Mouse (Mus musculus): ENCODE data around the gene Nrde2. TPM values are rescaled to one million over a fixed set of nuclear protein-coding genes. Genes with fewer than 3 reads are reported as not detected.

Gene Nrde2
- polyA plus RNA-seq, 1 experiment from 2014 or later, result 16.8 TPM

DNA sequence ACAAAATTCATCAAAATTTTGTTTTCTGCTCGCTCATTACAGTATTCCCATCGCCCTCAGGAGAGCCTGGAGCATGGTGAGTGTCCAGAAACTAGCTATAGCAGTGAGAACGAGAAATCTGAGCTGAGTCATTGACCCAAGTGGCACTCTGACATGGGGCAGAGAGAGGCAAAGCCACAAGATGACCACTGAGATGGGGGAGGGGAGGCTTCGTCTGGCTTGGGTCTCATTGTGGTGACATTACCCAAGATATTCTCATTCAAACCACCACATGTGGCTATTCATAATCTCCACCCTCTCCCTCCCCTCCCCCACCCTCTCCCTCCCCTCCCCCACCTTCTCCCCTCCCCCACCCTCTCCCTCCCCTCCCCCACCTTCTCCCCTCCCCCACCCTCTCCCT, 52.0 kb downstream of the Nrde2 start:
- H3K4me1 ChIP-seq, result peaks cover 17% of the 10 kb centered on the region
- H3K27me3 ChIP-seq, result no peaks in the 10 kb centered on the region
- ATAC-seq (ENCODE audit: low FRiP score), result no peak
- H3K9ac ChIP-seq, result no peak overlapping the region
- no peak overlapping the region for H3K4me2 ChIP-seq
- no peak overlapping the region for H3K4me3 ChIP-seq (replicated peaks)
- WGBS, result 51% methylated on average over 4 of the region's 4 CpGs
- peaks cover 9% of the 10 kb centered on the region; the same call in 1 of the 2 replicates for H3K36me3 ChIP-seq (replicated peaks)
- no peaks in the 10 kb centered on the region for H3K9me3 ChIP-seq
- no peak overlapping the region for H3K27ac ChIP-seq

GRCm38 (mm10) chr12:100106275-100106895, 53.1 kb downstream of the Nrde2 start:
- H3K36me3 ChIP-seq (replicated peaks), result no peaks in the 10 kb centered on the region
- 16% methylated on average over 16 of the region's 20 CpGs for WGBS
- H3K4me3 ChIP-seq (replicated peaks), result no peak overlapping the region
- no peaks in the 10 kb centered on the region for H3K27me3 ChIP-seq
- no peak for ATAC-seq (ENCODE audit: low FRiP score)
- no peak overlapping the region for H3K4me2 ChIP-seq
- peaks cover 13% of the 10 kb centered on the region for H3K4me1 ChIP-seq
- H3K9me3 ChIP-seq, result no peaks in the 10 kb centered on the region
- H3K27ac ChIP-seq, result no peak overlapping the region
- no peak overlapping the region for H3K9ac ChIP-seq

DNA sequence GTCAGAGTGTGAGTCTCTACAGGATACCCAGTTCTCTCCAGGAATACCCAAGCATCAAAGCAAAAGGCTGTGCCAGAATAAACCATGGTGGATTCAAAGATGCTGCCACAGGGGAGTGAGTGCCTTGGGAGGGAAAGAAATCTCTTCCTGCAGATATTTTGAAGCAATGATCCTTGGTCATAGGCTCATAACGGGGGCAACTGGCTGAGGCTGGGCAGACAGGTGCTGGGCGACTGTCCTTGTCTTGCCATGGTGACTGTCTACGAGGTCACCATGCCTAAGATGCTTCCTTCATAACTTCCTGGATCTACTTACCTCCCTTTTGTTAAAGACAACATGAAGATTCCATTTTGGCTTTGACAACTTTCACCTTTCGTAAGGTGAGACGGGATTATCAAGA, 54.9 kb downstream of the Nrde2 start:
- Histone ChIP-seq H3K9me3 (no peaks in the 10 kb centered on the region), H3K9ac (no peak overlapping the region), H3K27ac (no peak overlapping the region), H3K36me3 (replicated peaks) (no peaks in the 10 kb centered on the region), H3K27me3 (no peaks in the 10 kb centered on the region), H3K4me1 (peaks cover 3% of the 10 kb centered on the region; the same call in 1 of the 2 replicates), H3K4me2 (no peak overlapping the region), H3K4me3 (replicated peaks) (no peak overlapping the region)
- WGBS, result 88% methylated on average over 5 of the region's 5 CpGs
- no peak for ATAC-seq (ENCODE audit: low FRiP score)

DNA sequence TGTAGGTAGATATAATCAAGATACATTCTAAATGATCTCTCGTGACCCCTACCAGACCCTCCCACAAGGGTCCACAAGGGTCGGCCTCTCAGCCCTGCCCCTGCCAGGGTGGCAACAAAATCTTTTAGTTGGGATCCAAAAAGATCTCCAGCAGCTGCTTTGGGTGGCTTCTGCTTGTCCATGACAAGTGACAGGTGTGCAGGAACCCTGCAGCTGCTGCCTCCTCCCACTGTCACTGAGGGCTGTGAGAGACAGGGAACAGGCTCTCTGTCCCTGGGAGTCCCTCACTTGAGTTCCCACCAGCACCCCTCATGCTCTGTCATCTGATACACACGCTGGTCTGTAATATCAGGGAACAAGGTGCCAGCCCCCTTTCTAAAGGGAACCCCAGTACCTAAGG, 57.8 kb downstream of the Nrde2 start:
- Histone ChIP-seq H3K9me3 (no peaks in the 10 kb centered on the region), H3K36me3 (replicated peaks) (no peaks in the 10 kb centered on the region), H3K4me2 (no peak overlapping the region), H3K4me1 (no peaks in the 10 kb centered on the region; the same call in 1 of the 2 replicates), H3K9ac (no peak overlapping the region), H3K4me3 (replicated peaks) (no peak overlapping the region), H3K27me3 (no peaks in the 10 kb centered on the region), H3K27ac (no peak overlapping the region)
- ATAC-seq (ENCODE audit: low FRiP score), result no peak
- WGBS, result 83% methylated on average over 3 of the region's 3 CpGs

GRCm38 (mm10) chr12:100100707-100101030, 58.8 kb downstream of the Nrde2 start:
- H3K9ac ChIP-seq, result no peak overlapping the region
- no peak overlapping the region for H3K4me2 ChIP-seq
- 67% methylated on average over 3 of the region's 3 CpGs for WGBS
- H3K4me1 ChIP-seq, result no peaks in the 10 kb centered on the region; the same call in 1 of the 2 replicates
- H3K9me3 ChIP-seq, result no peaks in the 10 kb centered on the region
- H3K27ac ChIP-seq, result no peak overlapping the region
- H3K4me3 ChIP-seq (replicated peaks), result no peak overlapping the region
- no peak for ATAC-seq (ENCODE audit: low FRiP score)
- H3K36me3 ChIP-seq (replicated peaks), result no peaks in the 10 kb centered on the region
- no peaks in the 10 kb centered on the region for H3K27me3 ChIP-seq

GRCm38 (mm10) chr12:100099971-100100706, 59.3 kb downstream of the Nrde2 start:
- no peak overlapping the region for H3K4me2 ChIP-seq
- no peaks in the 10 kb centered on the region for H3K27me3 ChIP-seq
- no peak overlapping the region for H3K4me3 ChIP-seq (replicated peaks)
- H3K9me3 ChIP-seq, result no peaks in the 10 kb centered on the region
- H3K4me1 ChIP-seq, result no peaks in the 10 kb centered on the region; the same call in 1 of the 2 replicates
- 0 out of 2 replicates have a peak, but pooled peaks have one; percentile 57 for ATAC-seq (ENCODE audit: low FRiP score)
- 73% methylated on average over 3 of the region's 3 CpGs for WGBS
- no peak overlapping the region for H3K9ac ChIP-seq
- no peak overlapping the region for H3K27ac ChIP-seq
- H3K36me3 ChIP-seq (replicated peaks), result no peaks in the 10 kb centered on the region

DNA sequence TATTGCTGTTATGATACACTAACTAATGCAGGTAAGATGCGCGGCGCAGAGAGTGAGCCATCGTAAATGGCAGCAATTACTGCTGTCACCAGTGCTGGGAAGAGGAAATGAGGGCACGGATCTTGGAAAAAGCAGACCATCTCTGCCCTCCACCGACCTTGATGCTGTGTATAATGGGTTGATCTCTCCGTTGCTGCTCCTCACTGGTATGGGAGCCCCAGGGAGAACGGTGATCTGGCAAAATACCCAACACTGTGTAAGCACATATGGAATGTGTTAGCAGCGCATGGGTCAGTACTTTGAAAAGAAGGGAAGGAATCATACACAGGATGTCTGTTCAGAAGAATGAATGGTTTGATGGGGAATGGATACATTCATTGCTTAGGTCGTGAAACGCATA, 66.4 kb downstream of the Nrde2 start:
- ATAC-seq (ENCODE audit: low FRiP score), result no peak
- Histone ChIP-seq H3K27me3 (no peaks in the 10 kb centered on the region), H3K9ac (no peak overlapping the region), H3K4me2 (no peak overlapping the region), H3K4me3 (replicated peaks) (no peak overlapping the region), H3K27ac (no peak overlapping the region), H3K4me1 (no peaks in the 10 kb centered on the region), H3K36me3 (replicated peaks) (no peaks in the 10 kb centered on the region), H3K9me3 (no peaks in the 10 kb centered on the region)
- WGBS, result 85% methylated on average over 11 of the region's 11 CpGs

- H3K27ac ChIP-seq, result no peak overlapping the region
- WGBS, result 94% methylated on average over 4 of the region's 4 CpGs
- H3K4me1 ChIP-seq, result no peaks in the 10 kb centered on the region
- no peaks in the 10 kb centered on the region for H3K27me3 ChIP-seq
- H3K4me2 ChIP-seq, result no peak overlapping the region
- no peaks in the 10 kb centered on the region for H3K36me3 ChIP-seq (replicated peaks)
- no peak overlapping the region for H3K4me3 ChIP-seq (replicated peaks)
- no peak for ATAC-seq (ENCODE audit: low FRiP score)
- no peaks in the 10 kb centered on the region for H3K9me3 ChIP-seq
- H3K9ac ChIP-seq, result no peak overlapping the region
Measured at GRCm38 (mm10) chr12:100090750-100091149, 68.7 kb downstream of the Nrde2 start.

DNA sequence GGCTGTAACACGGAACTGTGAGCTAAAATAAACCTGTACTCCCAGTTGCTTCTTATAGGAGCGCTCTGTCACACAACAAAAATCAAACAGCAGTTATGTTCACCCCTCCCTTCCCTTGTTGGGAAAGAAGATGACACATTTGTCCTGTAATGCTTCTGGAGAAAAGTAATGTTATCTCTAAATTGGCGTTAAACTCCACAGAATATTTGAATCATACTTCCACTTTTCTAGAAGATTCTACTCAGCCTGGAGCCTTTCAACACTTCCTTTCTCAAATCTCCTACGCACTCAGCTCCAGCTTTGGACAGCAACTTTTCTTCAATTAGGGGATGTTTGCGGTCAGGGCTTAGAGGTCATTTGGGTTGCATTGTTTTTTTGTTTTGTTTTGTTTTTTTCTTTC, 70.2 kb downstream of the Nrde2 start:
- Histone ChIP-seq H3K4me2 (no peak overlapping the region), H3K36me3 (replicated peaks) (no peaks in the 10 kb centered on the region), H3K9me3 (no peaks in the 10 kb centered on the region), H3K27me3 (no peaks in the 10 kb centered on the region), H3K9ac (no peak overlapping the region), H3K4me1 (no peaks in the 10 kb centered on the region), H3K4me3 (replicated peaks) (no peak overlapping the region), H3K27ac (no peak overlapping the region)
- WGBS, result 89% methylated on average over 5 of the region's 5 CpGs
- ATAC-seq (ENCODE audit: low FRiP score), result no peak

DNA sequence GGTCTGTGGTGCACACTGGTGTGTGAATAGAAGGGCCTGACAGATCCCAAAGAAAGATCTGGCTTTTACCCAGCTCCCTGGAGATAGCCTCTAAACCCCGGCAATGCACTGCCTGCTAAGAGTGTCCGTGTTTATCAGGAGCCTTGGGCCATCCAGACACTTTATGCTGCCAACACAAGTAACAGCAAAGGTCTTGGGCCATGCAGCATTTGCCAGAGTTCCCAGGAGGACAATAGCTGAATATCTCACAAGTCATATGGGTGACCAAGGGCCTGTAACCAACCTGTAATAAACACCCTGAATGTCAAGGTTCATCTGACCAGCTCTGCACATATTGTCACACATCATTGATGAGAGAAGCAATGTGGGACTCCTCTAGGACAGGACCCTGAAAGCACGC, 71.4 kb downstream of the Nrde2 start:
- Histone ChIP-seq H3K4me2 (no peak overlapping the region), H3K36me3 (replicated peaks) (no peaks in the 10 kb centered on the region), H3K9me3 (no peaks in the 10 kb centered on the region), H3K4me1 (peaks cover 5% of the 10 kb centered on the region; the same call in 1 of the 2 replicates), H3K27ac (no peak overlapping the region), H3K4me3 (replicated peaks) (no peak overlapping the region), H3K27me3 (no peaks in the 10 kb centered on the region), H3K9ac (no peak overlapping the region)
- WGBS, result 94% methylated on average over 3 of the region's 3 CpGs
- no peak for ATAC-seq (ENCODE audit: low FRiP score)

- WGBS, result 88% methylated on average over 8 of the region's 8 CpGs
- Histone ChIP-seq H3K9ac (no peak overlapping the region), H3K4me3 (replicated peaks) (no peak overlapping the region), H3K27ac (no peak overlapping the region), H3K9me3 (no peaks in the 10 kb centered on the region), H3K36me3 (replicated peaks) (no peaks in the 10 kb centered on the region), H3K4me1 (peaks cover 5% of the 10 kb centered on the region; the same call in 1 of the 2 replicates), H3K4me2 (no peak overlapping the region), H3K27me3 (no peaks in the 10 kb centered on the region)
- no peak for ATAC-seq (ENCODE audit: low FRiP score)
Measured at GRCm38 (mm10) chr12:100079636-100080286, 79.7 kb downstream of the Nrde2 start.

DNA sequence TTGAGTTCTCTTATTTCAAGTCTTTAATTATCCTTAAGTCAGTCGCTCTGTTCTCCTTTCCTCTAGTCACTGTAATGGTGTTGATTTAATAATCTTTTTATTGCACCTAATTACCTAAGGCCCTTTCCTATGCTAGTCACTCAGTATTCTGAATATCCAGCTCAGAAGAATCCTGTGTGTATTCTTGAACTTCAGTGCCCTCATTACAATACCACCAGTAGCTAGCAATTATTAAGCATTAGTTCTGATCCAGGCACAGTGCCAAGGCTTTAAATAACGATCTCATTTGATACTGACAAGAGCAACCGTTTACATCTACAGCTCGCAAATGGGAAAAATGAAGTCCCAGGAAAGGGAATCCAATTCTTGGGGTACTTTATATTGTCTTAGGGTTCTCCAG, 83.7 kb downstream of the Nrde2 start:
- Histone ChIP-seq H3K9ac (no peak overlapping the region), H3K4me3 (replicated peaks) (no peak overlapping the region), H3K36me3 (replicated peaks) (no peaks in the 10 kb centered on the region), H3K4me1 (0 out of 2 replicates have a peak, but pooled peaks cover 6% of the 10 kb centered on the region), H3K9me3 (no peaks in the 10 kb centered on the region), H3K27ac (no peak overlapping the region), H3K4me2 (no peak overlapping the region), H3K27me3 (no peaks in the 10 kb centered on the region)
- 49% methylated on average over 4 of the region's 4 CpGs for WGBS
- ATAC-seq (ENCODE audit: low FRiP score), result no peak
